Mouse (Mus musculus) testis, adult 2 months (tissue): ENCODE measurements at regions not wholly inside any gene's neighbourhood (a gene's known extent, or its start where the extent isn't known, plus 50 kb on each side); places are given as distances from the start of the nearest gene placed in this dataset.

ENCODE experiments used
- CTCF ChIP-seq: fragments of 200-500 bp; IDR thresholded peaks from 2 replicates; pipeline ENCODE4 v1.5.1; 2012; ENCODE audit warnings: low read depth, mild to moderate bottlenecking, inconsistent platforms, low read length, moderate library complexity; ENCODE audit not compliant: control insufficient read depth, insufficient read depth, insufficient replicate concordance
- POLR2A ChIP-seq: fragments of 200-500 bp; IDR thresholded peaks from 2 replicates; pipeline ENCODE4 v1.6.1; 2012; ENCODE audit warnings: low read depth, mild to moderate bottlenecking, inconsistent platforms, low read length, moderate library complexity; ENCODE audit not compliant: control insufficient read depth

- TF ChIP-seq POLR2A = no peak
- TF ChIP-seq CTCF = no peak
Measured at GRCm38 (mm10) chr13:101439517-101439916, 328.5 kb downstream of the Pik3r1 start.
